Mouse (Mus musculus): ENCODE data around the gene Ebf1.

The Ebf1 gene

GRCm38 (mm10) chr11:44833351-44833996 lies 216.4 kb downstream of the Ebf1 start:
- no peak for DNase-seq (ENCODE audit: low spot score in 2 of 2)

DNA sequence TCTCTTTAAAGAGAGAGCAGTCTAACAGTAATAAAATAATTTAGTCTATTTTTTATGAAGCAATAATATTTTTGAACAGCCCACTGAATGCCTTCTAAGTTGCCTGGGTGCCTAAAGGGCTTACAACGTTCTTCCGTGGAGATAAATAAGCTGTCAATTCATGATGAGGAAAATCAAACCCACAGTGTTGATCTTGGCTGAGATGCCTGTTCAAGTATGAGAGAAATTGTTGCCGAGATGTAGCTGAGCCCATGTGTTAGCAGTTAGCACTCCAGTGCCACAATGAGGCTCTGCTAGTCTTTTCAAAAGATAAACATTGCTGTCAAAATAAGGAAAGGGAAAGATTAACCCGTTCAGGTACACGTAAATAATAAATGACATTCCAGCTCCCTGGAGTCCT lies 218.0 kb downstream of the Ebf1 start:
- DNase-seq (ENCODE audit: low spot score in 2 of 2), result no peak

GRCm38 (mm10) chr11:44837592-44837991 lies 220.5 kb downstream of the Ebf1 start:
- DNase-seq (ENCODE audit: low spot score in 2 of 2), result no peak

- no peak for DNase-seq (ENCODE audit: low spot score in 2 of 2)
Measured at GRCm38 (mm10) chr11:44841127-44842056, 224.3 kb downstream of the Ebf1 start.

- DNase-seq (ENCODE audit: low spot score in 2 of 2), result no peak
Measured at GRCm38 (mm10) chr11:44851874-44852273, 234.8 kb downstream of the Ebf1 start.

DNA sequence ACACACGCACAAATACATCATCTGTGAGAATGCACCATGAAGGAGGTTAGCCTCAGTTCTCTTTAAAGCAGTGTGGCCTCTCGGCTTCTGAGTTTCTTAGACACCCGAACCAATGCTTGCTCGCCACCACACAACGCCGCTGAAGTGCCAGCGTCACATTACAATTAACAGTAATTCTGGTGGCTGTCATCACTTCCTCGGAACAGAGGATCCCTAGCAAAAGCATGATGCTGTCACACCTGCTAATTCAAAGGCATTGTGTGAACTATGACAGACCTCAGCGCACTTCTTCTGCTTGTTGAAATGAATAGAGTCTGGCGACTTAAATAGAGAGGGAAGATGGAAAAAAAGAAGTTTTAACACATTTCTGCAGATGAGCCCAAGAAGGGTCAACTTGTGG lies 235.8 kb downstream of the Ebf1 start:
- no peak for DNase-seq (ENCODE audit: low spot score in 2 of 2)

DNA sequence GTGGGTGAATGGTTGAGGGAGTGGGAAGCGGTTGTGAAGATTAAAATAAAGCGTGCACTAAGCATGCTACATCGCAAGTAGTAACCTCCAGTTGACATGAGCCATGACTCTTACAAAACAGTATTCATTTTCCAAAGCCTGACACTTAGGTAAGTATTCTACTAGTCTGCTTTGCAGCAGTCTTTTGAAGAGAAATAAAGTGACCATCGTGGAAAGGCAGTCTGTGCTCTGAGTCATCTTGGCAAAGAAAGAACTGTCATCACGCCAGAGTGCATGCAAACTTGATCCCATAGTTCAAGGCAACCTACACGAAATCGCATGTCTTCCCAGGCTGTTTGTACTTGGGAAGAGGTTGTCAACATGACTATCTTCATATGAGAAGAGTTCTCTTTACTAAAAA lies 237.4 kb downstream of the Ebf1 start:
- DNase-seq (ENCODE audit: low spot score in 2 of 2), result no peak

GRCm38 (mm10) chr11:44861108-44861507 lies 244.0 kb downstream of the Ebf1 start:
- DNase-seq (ENCODE audit: low spot score in 2 of 2), result no peak

- DNase-seq (ENCODE audit: low spot score in 2 of 2), result no peak
Measured at GRCm38 (mm10) chr11:44863910-44864309, 246.8 kb downstream of the Ebf1 start.

DNA sequence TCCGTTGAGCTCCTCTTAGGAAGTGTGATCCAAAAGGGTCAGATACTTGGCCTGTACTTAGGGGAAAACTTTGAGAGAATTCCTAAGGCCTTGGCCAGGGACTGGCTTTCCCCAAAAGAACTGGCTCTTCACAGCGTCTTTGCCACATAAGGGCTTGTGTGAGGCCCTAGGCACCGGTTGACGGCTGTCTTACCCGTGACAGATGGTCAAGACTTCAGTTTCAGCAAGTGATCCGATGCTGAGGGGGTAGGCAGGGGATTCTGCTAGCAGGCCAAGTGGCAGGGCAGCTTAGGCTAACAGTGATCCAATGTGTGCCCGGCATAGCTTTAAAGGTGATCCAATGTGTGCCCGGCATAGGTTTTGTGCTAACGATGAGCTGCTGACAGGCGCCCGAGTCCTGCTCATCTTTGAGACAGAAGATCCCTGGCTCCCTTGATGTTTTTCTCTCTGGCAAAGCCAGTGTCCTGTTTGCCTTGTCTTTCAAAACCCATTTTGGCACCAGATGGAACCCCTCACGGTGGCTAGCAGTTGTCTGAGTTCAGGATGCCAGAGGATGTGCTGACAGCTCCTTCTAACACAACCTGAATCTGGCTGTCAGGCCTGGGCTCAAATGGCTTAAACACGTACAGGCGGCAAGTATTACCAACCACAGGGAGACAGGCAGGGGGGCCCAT lies 249.5 kb downstream of the Ebf1 start:
- DNase-seq (ENCODE audit: low spot score in 2 of 2), result no peak

GRCm38 (mm10) chr11:44867433-44867832 lies 250.3 kb downstream of the Ebf1 start:
- no peak for DNase-seq (ENCODE audit: low spot score in 2 of 2)

DNA sequence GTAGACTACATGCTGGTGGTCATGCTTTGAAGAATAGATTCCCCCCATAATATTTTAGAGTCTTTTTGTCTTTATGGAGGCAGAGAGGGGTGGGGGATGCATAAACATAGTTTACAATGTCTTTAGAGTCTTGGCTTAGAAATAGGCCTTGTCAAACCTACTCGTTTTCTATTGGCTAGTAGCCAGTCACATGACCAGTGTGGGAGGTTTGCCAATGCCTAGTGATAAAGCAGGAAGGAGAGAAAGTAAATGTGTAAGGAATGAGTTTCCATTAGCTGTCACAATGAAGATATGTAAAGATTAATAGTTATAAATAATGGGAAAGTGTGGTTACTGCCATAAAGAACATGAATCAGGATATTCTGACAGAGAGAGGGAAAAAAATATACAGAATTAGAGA lies 256.8 kb downstream of the Ebf1 start:
- no peak for DNase-seq (ENCODE audit: low spot score in 2 of 2)

DNA sequence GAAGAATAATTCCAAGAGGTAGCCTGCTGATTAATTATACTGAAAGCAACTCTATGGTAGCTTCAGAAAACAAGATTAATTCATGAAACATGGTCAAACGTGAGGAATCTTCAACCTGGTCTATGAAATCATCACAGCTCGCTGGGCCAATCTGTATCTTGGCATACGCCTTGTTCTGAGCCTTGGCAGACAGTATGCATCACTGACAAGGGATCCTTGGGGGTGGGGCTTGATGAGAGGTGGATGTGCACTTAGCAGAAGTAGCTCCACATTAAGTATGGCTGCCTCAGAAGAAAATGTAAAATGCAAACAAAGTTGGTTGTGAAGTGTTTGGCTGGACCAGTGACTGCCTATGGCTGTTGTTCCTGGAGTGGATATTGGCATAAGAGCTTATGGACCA lies 258.1 kb downstream of the Ebf1 start:
- DNase-seq (ENCODE audit: low spot score in 2 of 2), result no peak

DNA sequence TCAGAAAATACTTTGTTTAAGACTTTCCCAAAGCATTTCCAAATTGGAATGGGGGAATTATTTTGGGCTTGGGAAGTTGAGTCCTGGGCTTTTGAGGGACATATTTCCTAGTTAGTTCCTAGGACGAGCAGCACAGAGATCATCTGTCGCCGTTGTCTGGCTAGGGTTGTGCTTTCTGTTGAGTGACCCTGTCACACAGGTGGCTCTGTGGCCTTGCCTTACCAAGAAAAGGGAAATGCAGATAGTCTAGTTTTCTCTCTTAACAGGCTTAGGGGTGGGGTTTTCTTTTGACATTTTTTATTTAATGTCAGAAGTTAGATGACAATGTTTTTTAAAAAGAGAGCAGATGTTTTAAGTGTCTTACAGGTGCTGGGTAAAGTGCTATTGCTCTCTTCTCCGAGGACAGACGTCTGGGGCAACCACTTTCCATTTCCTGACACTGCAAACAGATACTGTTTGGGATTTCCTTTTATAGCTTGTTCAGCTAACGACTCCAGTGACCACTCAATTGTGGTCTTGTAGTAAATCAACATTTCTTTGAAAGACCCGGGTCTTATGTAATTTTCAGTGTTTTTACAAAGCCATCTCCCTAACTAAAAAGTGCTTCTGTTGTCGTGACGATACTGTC lies 264.1 kb downstream of the Ebf1 start:
- no peak for DNase-seq (ENCODE audit: low spot score in 2 of 2)

GRCm38 (mm10) chr11:44882476-44882970 lies 265.4 kb downstream of the Ebf1 start:
- no peak for DNase-seq (ENCODE audit: low spot score in 2 of 2)

DNA sequence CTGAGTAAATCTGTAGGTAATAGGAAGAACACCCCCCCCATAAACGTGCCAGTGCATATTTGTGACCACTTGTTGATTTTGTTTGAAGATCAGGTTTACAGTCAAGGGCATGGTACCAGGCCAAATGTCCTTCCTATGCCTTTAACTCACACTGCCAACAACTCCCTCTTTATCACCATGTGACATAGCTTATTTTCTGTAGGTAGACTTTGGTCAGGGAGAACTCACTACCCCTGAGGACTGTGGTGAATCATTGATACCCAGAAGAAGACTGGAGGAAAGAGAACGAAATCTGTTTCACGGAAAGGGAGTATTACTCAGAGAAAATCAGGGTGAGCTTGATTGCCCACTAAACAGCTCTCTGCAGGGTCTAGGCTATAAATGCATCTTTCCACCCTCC lies 267.2 kb downstream of the Ebf1 start:
- no peak for DNase-seq (ENCODE audit: low spot score in 2 of 2)

GRCm38 (mm10) chr11:44886897-44887296 lies 269.8 kb downstream of the Ebf1 start:
- no peak for DNase-seq (ENCODE audit: low spot score in 2 of 2)

DNA sequence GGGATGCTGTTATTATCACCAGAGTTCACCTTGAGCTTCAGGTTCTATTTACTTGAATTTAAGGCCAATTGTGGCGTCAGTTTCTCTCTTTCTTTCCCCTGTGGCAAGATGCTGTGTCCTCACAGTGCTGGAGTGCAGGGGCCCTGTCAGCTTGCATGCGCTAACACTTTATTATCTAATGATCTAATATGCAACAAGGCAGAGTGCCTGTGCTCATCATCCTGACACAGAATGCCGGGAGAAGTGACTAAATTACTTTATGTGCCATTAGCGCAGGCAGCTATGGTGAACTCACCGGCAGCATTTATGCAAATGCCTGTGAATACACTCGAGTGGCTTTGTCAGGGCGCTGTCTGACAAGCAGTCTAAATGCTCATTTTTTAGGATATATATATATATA lies 270.6 kb downstream of the Ebf1 start:
- DNase-seq (ENCODE audit: low spot score in 2 of 2), result no peak

DNA sequence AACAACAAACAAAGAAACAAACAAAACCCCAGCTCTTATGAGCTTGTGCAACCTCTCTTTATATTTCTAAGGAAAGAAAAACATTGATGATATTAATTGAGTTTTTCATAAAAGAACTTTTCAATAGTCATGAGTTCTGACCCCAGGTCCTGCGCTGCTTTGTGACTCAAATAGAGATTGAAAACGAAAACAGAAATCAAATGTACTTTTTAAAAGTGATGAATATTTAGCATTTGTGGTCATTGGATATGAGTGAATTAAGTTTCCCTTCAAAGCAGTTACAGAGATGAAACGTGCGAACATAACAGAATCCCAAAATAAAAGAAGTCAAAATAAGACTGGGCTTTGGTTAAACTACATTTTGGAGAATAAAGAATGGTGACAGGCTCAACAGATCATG lies 271.3 kb downstream of the Ebf1 start:
- DNase-seq (ENCODE audit: low spot score in 2 of 2), result no peak

- DNase-seq (ENCODE audit: low spot score in 2 of 2), result peak; percentile 24 to 64
Measured at GRCm38 (mm10) chr11:44892814-44893521, 275.9 kb downstream of the Ebf1 start.

- no peak for DNase-seq (ENCODE audit: low spot score in 2 of 2)
Measured at GRCm38 (mm10) chr11:44893986-44894385, 276.9 kb downstream of the Ebf1 start.

All from natural killer cell, adult 2 months (primary cell).